7 mouse cellular contexts compared by ENCODE assay signal in genomic region chr9:95121151-95121835, GRCm38 (mm10).
DNase-seq lines count a peak whose midpoint lies in the region; ATAC-seq and TF ChIP-seq lines count a peak whose summit lies in the region.

No protein-coding gene starts in this region.

- no peak for TF ChIP-seq EP300 in stomach, postnatal 0 days (optimal IDR thresholded peaks at IDR 0.05)

- intact Hi-C loops in left cerebral cortex, adult 2 months (cut with DNase I) = no loop called here

- H3K4me1 ChIP-seq in stomach, embryonic 14.5 days (ENCODE audit: control insufficient read depth, insufficient read depth, low read length) = no peaks in the 10 kb centered on the region
- H3K4me1 ChIP-seq in stomach, postnatal 0 days (replicated peaks; ENCODE audit: control insufficient read depth, insufficient read depth) = no peaks in the 10 kb centered on the region

- no peak for TF ChIP-seq CTCF in stomach, postnatal 0 days (IDR thresholded peaks at IDR 0.05; ENCODE audit: low read depth)
- no peak for TF ChIP-seq CTCF in left cerebral cortex, adult 2 months (IDR thresholded peaks at IDR 0.05)

- peak; percentile 71; the same call in 1 of the 2 replicates for ATAC-seq in stomach, embryonic 14.5 days (ENCODE audit: insufficient number of reproducible peaks, insufficient read depth, low FRiP score, low read depth)
- no peak for ATAC-seq in stomach, postnatal 0 days (ENCODE audit: low FRiP score, low TSS enrichment)
- ATAC-seq in megakaryocyte progenitor cell, adult 5-6 weeks (replicated peaks; ENCODE audit: poor library complexity) = peak; percentile 45

- peak overlapping the region; percentile 8; the same call in 1 of the 2 replicates for H3K4me2 ChIP-seq in stomach, embryonic 14.5 days (replicated peaks; ENCODE audit: low read depth, low read length)
- H3K4me2 ChIP-seq in stomach, postnatal 0 days (replicated peaks; ENCODE audit: low read depth) = no peak overlapping the region

- WGBS in stomach, embryonic 14.5 days = 21% methylated on average over 11 of the region's 11 CpGs
- 21% methylated on average over 11 of the region's 11 CpGs for WGBS in stomach, postnatal 0 days

- H3K9me3 ChIP-seq in stomach, embryonic 14.5 days (ENCODE audit: control insufficient read depth, low read depth, low read length) = no peaks in the 10 kb centered on the region
- H3K9me3 ChIP-seq in stomach, postnatal 0 days (ENCODE audit: control insufficient read depth, low read length) = no peaks in the 10 kb centered on the region

- H3K9ac ChIP-seq in stomach, embryonic 14.5 days (replicated peaks; ENCODE audit: low read depth, low read length) = no peak overlapping the region
- H3K9ac ChIP-seq in stomach, postnatal 0 days (ENCODE audit: low read length) = no peak overlapping the region

- H3K27ac ChIP-seq in stomach, embryonic 14.5 days (ENCODE audit: low read length) = peak overlapping the region; percentile 27; the same call in 1 of the 2 replicates
- H3K27ac ChIP-seq in stomach, postnatal 0 days (replicated peaks) = no peak overlapping the region
- H3K27ac ChIP-seq in left cerebral cortex, adult 2 months = no peak overlapping the region

- H3K4me3 ChIP-seq in stomach, embryonic 14.5 days (ENCODE audit: low read depth, low read length) = no peak overlapping the region
- no peak overlapping the region for H3K4me3 ChIP-seq in stomach, postnatal 0 days (ENCODE audit: low read depth, low read length)
- no peak overlapping the region for H3K4me3 ChIP-seq in left cerebral cortex, adult 2 months

- H3K27me3 ChIP-seq in stomach, embryonic 14.5 days (ENCODE audit: control insufficient read depth, insufficient read depth, low read length) = no peaks in the 10 kb centered on the region
- no peaks in the 10 kb centered on the region for H3K27me3 ChIP-seq in stomach, postnatal 0 days (ENCODE audit: control insufficient read depth, insufficient read depth, low read length)

- H3K36me3 ChIP-seq in stomach, embryonic 14.5 days (ENCODE audit: control insufficient read depth, insufficient read depth, low read length) = no peaks in the 10 kb centered on the region
- no peaks in the 10 kb centered on the region for H3K36me3 ChIP-seq in stomach, postnatal 0 days (ENCODE audit: control insufficient read depth, insufficient read depth, low read length)

- no peak for DNase-seq in stomach, postnatal 0 days (ENCODE audit: low spot score)
- peak; percentile 23 for DNase-seq in forelimb bud, embryonic 11.5 days (ENCODE audit: low read depth, low spot score)
- DNase-seq in right cerebral cortex, postnatal 36 days (ENCODE audit: low spot score in 2 of 2) = no peak
- no peak for DNase-seq in left cerebral cortex, adult 2 months (ENCODE audit: extremely low spot score in 1 of 2, low spot score in 2 of 2)
- no peak for DNase-seq in kidney, postnatal 14 days
